Mouse (Mus musculus) regulatory T cell (primary cell): ENCODE data around the gene Cx3cr1.

Experiments used
- in situ Hi-C: fragments of 300-600 bp; cut with MboI, MseI; formaldehyde crosslinking; loops from one replicate; pipeline ENCODE4 v1.15.1; 2025; ENCODE audit warnings: high pct_unique_total_duplicates

Gene Cx3cr1

GRCm38 (mm10) chr9:119976704-119977556 is 92.7 kb downstream of the Cx3cr1 start:
- in situ Hi-C loops: no loop called here

DNA sequence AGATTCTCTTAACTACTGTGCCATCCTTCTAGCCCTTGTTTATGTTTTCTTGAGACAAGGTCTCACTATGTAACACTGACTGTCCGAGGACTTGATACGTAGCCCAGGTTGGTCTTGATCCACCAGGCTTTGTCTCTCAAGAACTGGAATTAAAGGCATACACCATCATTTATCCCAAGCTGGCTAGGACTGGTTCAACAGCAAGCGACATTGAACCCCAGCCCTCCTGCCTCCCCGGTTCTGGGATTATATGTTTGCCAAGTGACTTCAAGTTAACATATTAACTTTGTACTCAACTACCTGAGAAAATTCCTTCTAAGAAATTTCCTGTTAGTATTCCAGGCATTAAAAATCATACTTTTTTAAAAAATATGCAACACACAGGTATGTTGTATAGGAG is 94.4 kb downstream of the Cx3cr1 start:
- in situ Hi-C loops: no loop called here

GRCm38 (mm10) chr9:119974609-119975008 is 95.1 kb downstream of the Cx3cr1 start:
- in situ Hi-C loops: no loop called here

- in situ Hi-C loops: no loop called here
These were observed 95.7 kb downstream of the Cx3cr1 start for GRCm38 (mm10) chr9:119973869-119974520.

GRCm38 (mm10) chr9:119973281-119973680 is 96.4 kb downstream of the Cx3cr1 start:
- in situ Hi-C loops: no loop called here

DNA sequence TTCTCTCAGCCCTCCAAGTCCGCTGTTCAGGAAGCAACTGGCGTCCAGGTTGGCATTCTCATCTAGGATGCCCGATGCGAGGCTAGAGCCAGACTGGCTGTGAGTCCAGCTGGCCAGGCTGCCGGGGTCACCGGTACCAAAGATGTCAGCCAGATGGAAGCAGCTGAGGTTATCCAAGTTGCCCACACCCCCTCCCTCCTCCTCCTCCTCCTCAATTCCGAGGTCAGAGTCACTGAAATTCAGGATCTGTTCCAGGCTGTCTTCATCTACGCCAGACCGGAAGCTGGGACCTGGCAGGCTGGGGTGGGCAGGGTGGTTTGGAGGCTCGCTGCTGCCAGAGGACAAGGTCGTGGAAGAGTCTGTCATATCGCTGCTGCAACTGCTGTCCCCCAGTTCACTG is 97.1 kb downstream of the Cx3cr1 start:
- in situ Hi-C loops: no loop called here

DNA sequence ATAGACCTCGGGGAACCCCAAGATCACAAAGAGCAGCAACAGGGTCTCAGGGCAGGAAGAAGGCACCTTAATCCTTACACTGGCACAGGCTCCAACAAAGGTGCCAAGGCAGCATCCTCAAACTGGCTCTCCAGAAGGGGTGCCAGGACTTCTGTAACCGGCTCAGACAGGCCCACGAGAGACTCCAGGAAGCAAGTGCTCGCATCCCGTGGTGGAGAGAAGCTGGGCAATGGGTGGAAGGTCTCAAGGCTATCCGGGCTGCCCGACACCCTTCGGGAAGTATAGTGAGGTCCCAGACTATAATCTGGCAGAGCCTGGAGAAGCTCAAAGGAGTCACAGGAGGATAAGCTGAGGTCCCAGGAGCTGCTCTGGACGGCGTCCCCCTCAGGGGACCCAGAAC is 97.5 kb downstream of the Cx3cr1 start:
- in situ Hi-C loops: no loop called here

DNA sequence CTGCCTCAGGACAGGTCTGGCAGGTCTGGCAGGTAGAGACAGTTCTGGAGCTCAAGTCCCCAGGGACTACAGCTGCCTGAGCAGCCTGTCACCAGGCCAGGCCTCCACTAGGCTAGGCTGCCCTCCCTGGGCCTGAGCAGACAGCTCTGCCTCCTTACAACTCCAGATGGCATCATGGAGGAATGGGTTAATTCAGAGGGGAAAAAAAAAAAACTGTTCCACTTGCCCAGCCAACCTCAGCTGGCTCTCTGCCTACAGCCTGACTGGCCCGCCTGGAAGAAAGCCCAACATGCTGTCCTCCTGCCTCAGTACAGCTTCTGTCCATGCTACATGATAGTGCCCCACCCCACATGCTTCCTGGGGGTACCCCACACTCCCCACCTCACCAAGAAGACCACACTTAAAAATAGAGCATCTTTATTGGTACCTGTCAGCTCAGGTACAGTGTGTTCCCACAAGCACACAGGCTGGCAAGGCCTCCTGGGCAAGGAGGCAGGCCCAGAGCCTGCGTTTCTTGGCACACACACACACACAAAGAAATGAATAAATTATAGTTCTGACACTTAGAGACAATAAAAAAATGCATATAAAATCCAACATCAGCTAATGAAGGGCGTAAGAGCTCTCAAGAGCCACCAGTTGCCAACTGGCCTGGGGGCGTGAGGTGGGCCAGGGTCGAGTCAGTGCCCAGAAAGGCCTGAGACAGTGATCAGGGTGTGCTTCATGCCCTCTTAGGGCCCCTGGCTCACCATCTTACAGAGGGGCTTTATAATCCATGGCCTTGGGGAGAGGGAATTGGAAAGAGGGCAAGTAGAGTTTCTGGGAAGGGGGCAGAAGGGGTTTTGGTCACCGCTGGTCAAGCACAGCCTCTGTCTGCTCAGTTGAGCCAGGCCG is 98.7 kb downstream of the Cx3cr1 start:
- in situ Hi-C loops: no loop called here

DNA sequence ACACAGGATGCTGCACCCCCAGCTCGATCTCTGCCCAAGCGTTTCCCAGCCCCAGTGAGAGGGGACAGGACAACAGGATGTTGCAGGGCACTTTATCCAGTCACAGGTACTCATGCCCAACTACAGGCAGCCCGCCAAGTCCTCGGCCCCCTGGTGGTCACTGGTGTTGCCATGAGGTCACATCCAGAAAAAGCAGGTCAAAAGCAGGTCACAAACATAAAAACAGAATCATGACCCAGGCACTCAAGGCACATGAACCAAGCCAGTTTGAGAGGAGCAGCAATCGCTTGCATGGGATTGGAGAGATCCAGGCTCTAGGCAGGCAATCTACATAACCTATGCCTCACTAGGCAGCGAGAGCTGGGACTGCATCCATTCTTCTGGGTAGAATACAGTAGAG is 99.5 kb downstream of the Cx3cr1 start:
- in situ Hi-C loops: no loop called here

- in situ Hi-C loops: loop anchor here (10.0 kb wide), 1 partner anchor 995 kb away; no protein-coding TSS in a partner anchor
These were observed 99.9 kb downstream of the Cx3cr1 start for GRCm38 (mm10) chr9:119969811-119970210.

DNA sequence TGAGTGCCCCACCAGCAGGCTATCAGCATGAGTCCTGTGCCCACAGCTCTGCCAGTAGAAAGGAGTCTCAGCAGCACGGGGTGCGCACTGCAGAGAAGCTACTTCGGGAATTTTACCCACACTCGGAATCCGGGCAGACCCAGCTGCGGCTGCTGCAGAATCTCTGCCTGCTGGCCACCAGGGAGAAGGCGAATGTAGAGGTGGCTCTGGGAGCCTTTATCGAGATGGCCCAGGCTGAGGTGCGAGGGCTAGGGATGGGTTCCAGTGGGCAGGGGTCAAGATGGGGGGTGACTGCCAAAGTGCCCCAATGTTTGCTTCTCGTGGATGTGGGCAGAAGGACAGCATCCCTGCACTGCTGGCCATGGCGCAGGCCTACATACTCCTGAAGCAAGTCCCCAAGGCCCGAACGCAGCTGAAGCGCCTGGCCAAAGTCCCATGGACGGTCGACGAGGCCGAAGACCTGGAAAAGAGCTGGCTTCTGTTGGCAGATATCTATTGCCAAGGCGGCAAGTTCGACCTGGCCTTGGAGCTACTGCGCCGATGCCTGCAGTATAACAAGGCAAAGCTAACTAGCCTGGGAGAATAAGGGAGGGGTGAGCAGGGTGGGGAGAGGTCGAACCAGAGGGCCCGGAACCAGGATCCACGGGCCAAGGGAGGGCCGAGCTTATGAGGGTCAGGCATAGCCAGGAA is 103.3 kb downstream of the Cx3cr1 start:
- in situ Hi-C loops: loop anchor here (10.0 kb wide), 1 partner anchor 992 kb away; no protein-coding TSS in a partner anchor

DNA sequence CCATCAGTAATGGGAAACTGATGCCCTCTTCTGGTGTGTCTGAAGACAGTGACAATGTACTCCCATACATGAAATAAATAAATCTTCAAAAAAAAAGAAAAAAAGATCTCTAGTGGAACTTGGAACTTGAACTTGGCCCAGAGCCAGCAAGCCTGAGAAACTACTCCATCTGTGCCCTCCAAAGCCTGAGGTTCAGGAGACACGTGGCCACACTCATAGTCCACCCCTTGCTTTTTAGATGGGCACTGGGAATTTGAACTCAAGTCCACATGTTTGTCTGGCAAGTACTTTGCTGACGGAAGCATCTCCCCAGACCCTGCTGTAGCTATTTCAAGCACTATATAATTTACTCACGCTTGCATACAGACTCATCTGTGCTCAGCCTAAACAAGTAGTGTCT is 104.5 kb downstream of the Cx3cr1 start:
- in situ Hi-C loops: loop anchor here (10.0 kb wide), 1 partner anchor 990 kb away; no protein-coding TSS in a partner anchor

DNA sequence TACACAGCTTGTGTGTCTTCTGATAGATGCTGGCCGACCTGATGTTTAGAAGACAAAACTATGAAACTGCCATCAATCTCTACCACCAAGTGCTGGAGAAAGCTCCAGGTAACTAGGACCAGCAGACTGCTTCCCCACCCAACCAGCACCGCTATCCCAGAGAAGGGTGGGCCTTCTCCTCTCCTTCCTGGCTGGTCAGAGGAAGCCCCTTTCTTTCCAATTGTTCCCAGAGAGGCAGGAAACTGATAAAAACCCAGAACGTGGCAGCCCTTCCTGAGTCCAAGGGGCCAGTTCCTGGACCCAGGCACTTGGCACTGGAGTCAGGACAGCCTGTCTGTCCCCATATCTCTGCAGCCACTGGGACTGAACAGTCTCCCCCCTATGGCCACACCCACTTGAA is 105.5 kb downstream of the Cx3cr1 start:
- in situ Hi-C loops: loop anchor here (10.0 kb wide), 1 partner anchor 989 kb away; no protein-coding TSS in a partner anchor

- in situ Hi-C loops: loop anchor here (10.0 kb wide), 1 partner anchor 988 kb away; no protein-coding TSS in a partner anchor
These were observed 106.6 kb downstream of the Cx3cr1 start for GRCm38 (mm10) chr9:119962987-119963667.

GRCm38 (mm10) chr9:119962216-119962615 is 107.5 kb downstream of the Cx3cr1 start:
- in situ Hi-C loops: loop anchor here (10.0 kb wide), 1 partner anchor 987 kb away; no protein-coding TSS in a partner anchor

GRCm38 (mm10) chr9:119958835-119959234 is 110.8 kb downstream of the Cx3cr1 start:
- in situ Hi-C loops: no loop called here

GRCm38 (mm10) chr9:119951388-119951787 is 118.3 kb downstream of the Cx3cr1 start:
- in situ Hi-C loops: no loop called here

DNA sequence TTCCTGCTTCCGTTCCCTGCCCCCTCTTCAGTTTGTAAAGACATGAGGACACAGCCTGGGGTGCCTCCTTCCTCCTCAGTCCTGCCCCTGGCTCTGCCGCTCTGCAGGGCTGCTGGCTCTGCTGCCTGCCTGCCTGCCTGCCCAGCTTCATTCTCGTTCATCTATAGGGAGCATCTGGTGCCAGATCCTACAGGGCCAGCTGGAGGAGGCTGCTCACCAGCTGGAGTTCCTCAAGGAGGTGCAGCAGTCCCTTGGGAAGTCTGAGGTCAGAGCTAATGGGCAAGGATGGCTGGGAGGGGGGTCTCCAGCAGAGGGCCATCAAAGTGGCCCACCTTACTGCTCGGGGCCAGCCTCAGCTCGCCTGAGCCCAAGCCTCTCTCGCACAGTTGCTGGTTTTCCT is 119.2 kb downstream of the Cx3cr1 start:
- in situ Hi-C loops: no loop called here

- in situ Hi-C loops: no loop called here
These were observed 120.9 kb downstream of the Cx3cr1 start for GRCm38 (mm10) chr9:119948804-119949203.

DNA sequence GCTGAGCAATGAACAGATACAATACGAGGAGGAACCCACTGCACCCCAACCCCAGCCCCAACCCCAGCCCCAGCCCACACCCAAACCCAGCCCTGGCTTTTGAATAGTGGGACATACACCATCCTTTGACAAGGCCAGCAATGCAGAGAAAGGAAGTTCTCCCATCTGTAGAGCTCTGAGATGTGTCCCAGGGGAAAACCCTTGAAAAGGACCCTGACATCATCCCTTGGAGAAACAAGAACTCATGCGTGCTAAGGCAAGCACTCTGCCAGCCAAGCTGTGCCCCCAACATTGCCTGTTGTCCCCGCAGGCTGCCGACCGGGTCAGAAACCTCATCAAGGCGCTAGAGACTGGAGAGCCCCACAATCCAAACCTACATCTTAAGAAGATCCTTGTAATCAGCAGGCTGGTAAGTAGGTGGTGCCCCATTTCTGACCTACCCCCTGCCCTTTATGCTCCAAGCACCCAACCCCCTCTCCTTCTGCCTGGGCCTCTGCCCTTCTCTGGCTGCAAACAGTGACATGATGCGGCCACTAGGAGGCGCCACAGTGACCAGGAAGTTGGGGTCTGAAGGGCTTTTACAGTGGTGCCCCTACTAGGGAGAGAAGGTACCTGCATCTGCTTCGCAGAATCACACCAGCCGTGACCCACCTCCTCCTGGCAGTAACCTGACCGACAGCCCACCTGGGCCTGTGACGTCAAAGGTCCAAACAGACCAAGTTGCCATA is 124.3 kb downstream of the Cx3cr1 start:
- in situ Hi-C loops: no loop called here
